Mouse (Mus musculus) liver, postnatal 0 days (tissue): ENCODE data around the gene Stat4.

Experiments used
- CTCF ChIP-seq: sonication (generic); IDR thresholded peaks from 2 replicates; pipeline ENCODE4 v1.5.1; 2016; ENCODE audit warnings: antibody characterized with exemption, low read depth
- EP300 ChIP-seq: IDR thresholded peaks from 2 replicates; pipeline ENCODE4 v1.6.1; 2016; ENCODE audit warnings: antibody characterized with exemption, low read depth, mild to moderate bottlenecking

- TF ChIP-seq CTCF, result no peak
- no peak for TF ChIP-seq EP300
These were observed 24.3 kb downstream of the Stat4 start for GRCm38 (mm10) chr1:52011227-52011626.
